ENCODE assay signal across 14 mouse cellular contexts in the genomic region with DNA sequence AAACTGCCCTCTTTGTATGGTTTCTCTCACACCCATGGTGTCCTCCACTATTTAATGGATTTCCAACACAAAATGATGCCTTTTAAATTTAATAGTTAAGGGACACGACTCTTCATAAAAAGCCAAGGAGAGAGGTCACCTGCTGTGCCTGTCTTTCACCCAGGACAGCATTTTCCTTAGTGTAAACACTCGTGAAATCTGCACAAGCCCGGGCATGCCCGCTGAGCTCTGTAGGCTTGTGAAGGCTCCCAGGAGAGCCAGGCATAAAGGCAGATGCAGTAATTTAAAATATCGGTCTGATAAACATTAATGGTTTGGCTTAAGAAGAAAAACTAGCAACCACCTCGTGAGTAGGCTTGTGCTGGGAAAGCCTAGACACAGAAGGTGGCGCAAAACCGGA.
"Had no signal": no experiment of that assay in that cellular context is flagged by ENCODE, and none has a peak within 500 bp of the region (broad histone marks: within the 10 kb centered on the region; RNA-seq: fewer than 3 reads in every experiment).

No protein-coding gene starts in this region.

- H3K9ac ChIP-seq: liver, embryonic 15.5 days; midbrain, embryonic 15.5 days; neural tube, embryonic 12.5 days had no signal

- H3K4me3 ChIP-seq: left cerebral cortex, adult 2 months; liver, embryonic 15.5 days; midbrain, embryonic 15.5 days; neural tube, embryonic 12.5 days had no signal

- H3K4me1 ChIP-seq: neural tube, embryonic 12.5 days had no signal

- H3K36me3 ChIP-seq: limb, embryonic 13.5 days; liver, embryonic 15.5 days; midbrain, embryonic 10.5 days; midbrain, embryonic 15.5 days; neural tube, embryonic 12.5 days had no signal

- H3K27ac ChIP-seq: left cerebral cortex, adult 2 months; liver, embryonic 15.5 days; midbrain, embryonic 10.5 days; midbrain, embryonic 15.5 days; neural tube, embryonic 12.5 days had no signal

- ATAC-seq: lung, postnatal 0 days had no signal

- DNase-seq: kidney, adult 2 months; kidney, postnatal 25 days; lung, adult 2 months; lung, postnatal 36 days; right cerebral cortex, postnatal 4 days; spleen, adult 18-20 months; thymus, postnatal 36 days had no signal

- H3K9me3 ChIP-seq: limb, embryonic 13.5 days; liver, embryonic 15.5 days; midbrain, embryonic 10.5 days; midbrain, embryonic 15.5 days; neural tube, embryonic 12.5 days had no signal

- H3K27me3 ChIP-seq: limb, embryonic 13.5 days; midbrain, embryonic 15.5 days; neural tube, embryonic 12.5 days had no signal
